18 mouse cellular contexts compared by ENCODE assay signal in the genomic region with DNA sequence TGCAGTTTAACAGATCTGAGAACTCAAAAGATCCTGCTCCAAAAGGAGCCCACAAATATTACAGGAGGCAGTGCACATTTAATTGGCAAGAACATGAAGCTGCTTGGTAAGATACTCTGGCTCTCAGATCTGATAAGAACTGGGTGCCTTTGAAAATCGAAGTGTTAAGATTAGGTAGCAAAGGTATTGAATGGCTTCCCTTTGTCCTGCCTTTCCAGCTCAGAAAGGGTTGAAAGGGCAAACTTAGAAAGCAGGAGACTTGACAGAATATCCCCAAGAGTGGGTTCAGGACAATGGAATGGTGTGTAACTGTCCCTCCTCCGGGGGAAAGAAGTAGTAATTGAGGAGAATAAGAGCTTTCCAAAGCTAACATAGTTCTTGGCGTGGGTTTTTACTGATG.
"Had no signal": no experiment of that assay in that cellular context is flagged by ENCODE, and none has a peak within 500 bp of the region (broad histone marks: within the 10 kb centered on the region; RNA-seq: fewer than 3 reads in every experiment).

No protein-coding gene starts in this region.

- H3K9ac ChIP-seq: liver, embryonic 14.5 days; lung, embryonic 14.5 days; midbrain, embryonic 13.5 days; neural tube, embryonic 13.5 days; neural tube, embryonic 15.5 days had no signal

- H3K9me3 ChIP-seq: midbrain, embryonic 10.5 days; midbrain, embryonic 13.5 days; neural tube, embryonic 13.5 days; neural tube, embryonic 15.5 days had no signal

- H3K36me3 ChIP-seq: midbrain, embryonic 10.5 days; midbrain, embryonic 13.5 days; neural tube, embryonic 13.5 days; neural tube, embryonic 15.5 days had no signal

- H3K27me3 ChIP-seq: midbrain, embryonic 13.5 days; neural tube, embryonic 13.5 days; neural tube, embryonic 15.5 days had no signal

- H3K27ac ChIP-seq: liver, embryonic 14.5 days; midbrain, embryonic 10.5 days; midbrain, embryonic 13.5 days; neural tube, embryonic 13.5 days; neural tube, embryonic 15.5 days had no signal

- H3K4me3 ChIP-seq: midbrain, embryonic 10.5 days; midbrain, embryonic 13.5 days; myocyte; neural tube, embryonic 13.5 days; neural tube, embryonic 15.5 days had no signal

- DNase-seq: lung, adult 18-20 months; lung, embryonic 14.5 days; lung, postnatal 10 days; lung, postnatal 4 days; retina, postnatal 1 day; right cerebral cortex, adult 18-20 months; right cerebral cortex, postnatal 25 days; right cerebral cortex, postnatal 4 days; spleen, adult 18-20 months; thymus, adult 18-20 months; thymus, postnatal 14 days; thymus, postnatal 36 days had no signal

- H3K4me2 ChIP-seq: lung, embryonic 14.5 days; midbrain, embryonic 13.5 days; neural tube, embryonic 13.5 days; neural tube, embryonic 15.5 days had no signal

- ATAC-seq: midbrain, embryonic 13.5 days had no signal

- H3K4me1 ChIP-seq: midbrain, embryonic 10.5 days; midbrain, embryonic 13.5 days; neural tube, embryonic 13.5 days; neural tube, embryonic 15.5 days had no signal
